Mouse (Mus musculus): Measurements from ENCODE around the gene Efna1. TPM values are rescaled to one million over a fixed set of nuclear protein-coding genes. Genes with fewer than 3 reads are reported as not detected.

Gene Efna1
- total RNA-seq, 2 experiments from 2014 or later, result 48.8 to 57.5 TPM

- intact Hi-C loops (cut with DNase I), result loop anchor here (1.0 to 2.0 kb wide), 3 partner anchors 27 to 35 kb away; partner anchors contain the start of gene Trim46
- DNase-seq, result peak; percentile 90 to 95
Measured at GRCm38 (mm10) chr3:89281579-89282290, 793 bp upstream of the Efna1 start.

- intact Hi-C loops (cut with DNase I), result no loop called here
- DNase-seq, result peak; percentile 43 to 60
Measured at GRCm38 (mm10) chr3:89280050-89280605, 814 bp downstream of the Efna1 start.

- peak; percentile 91 for DNase-seq
- intact Hi-C loops (cut with DNase I), result no loop called here
Measured at GRCm38 (mm10) chr3:89279153-89279890, 1.6 kb downstream of the Efna1 start.

- intact Hi-C loops (cut with DNase I), result no loop called here
- DNase-seq, result peak in 1 of 2 experiments; percentile 42
Measured at GRCm38 (mm10) chr3:89278643-89279042, 2.3 kb downstream of the Efna1 start.

- peak; percentile 75 to 77 for DNase-seq
- intact Hi-C loops (cut with DNase I), result no loop called here
Measured at GRCm38 (mm10) chr3:89278107-89278506, 2.8 kb downstream of the Efna1 start.

- peak; percentile 77 to 78 for DNase-seq
- intact Hi-C loops (cut with DNase I), result no loop called here
Measured at GRCm38 (mm10) chr3:89277281-89278021, 3.5 kb downstream of the Efna1 start.

- intact Hi-C loops (cut with DNase I), result no loop called here
- DNase-seq, result no peak
Measured at GRCm38 (mm10) chr3:89276061-89276460, 4.9 kb downstream of the Efna1 start.

GRCm38 (mm10) chr3:89271760-89272159 lies 9.2 kb downstream of the Efna1 start:
- DNase-seq, result peak in 1 of 2 experiments; percentile 60

GRCm38 (mm10) chr3:89270891-89271290 lies 10.1 kb downstream of the Efna1 start:
- intact Hi-C loops (cut with DNase I), result no loop called here

More at GRCm38 (mm10) chr3:89271760-89272159, 9.2 kb downstream of the Efna1 start:
- intact Hi-C loops (cut with DNase I), result no loop called here

GRCm38 (mm10) chr3:89270051-89270755 lies 10.7 kb downstream of the Efna1 start, which contains the start of gene Slc50a1:
TSS of gene Slc50a1 (minus strand) at chr3:89270570.
- intact Hi-C loops (cut with DNase I), result no loop called here
- peak; percentile 93 for DNase-seq

More at GRCm38 (mm10) chr3:89270891-89271290, 10.1 kb downstream of the Efna1 start:
- DNase-seq, result peak; percentile 77 to 83

GRCm38 (mm10) chr3:89268916-89269315 lies 12.0 kb downstream of the Efna1 start:
- intact Hi-C loops (cut with DNase I), result no loop called here
- DNase-seq, result no peak

- peak; percentile 85 to 87 for DNase-seq
- intact Hi-C loops (cut with DNase I), result no loop called here
Measured at GRCm38 (mm10) chr3:89266439-89266893, 14.5 kb downstream of the Efna1 start.

- intact Hi-C loops (cut with DNase I), result no loop called here
- DNase-seq, result peak; percentile 54 to 64
Measured at GRCm38 (mm10) chr3:89262417-89262816, 18.5 kb downstream of the Efna1 start.

GRCm38 (mm10) chr3:89260211-89260610 lies 20.7 kb downstream of the Efna1 start:
- intact Hi-C loops (cut with DNase I), result no loop called here
- DNase-seq, result no peak

GRCm38 (mm10) chr3:89259076-89259475 lies 21.9 kb downstream of the Efna1 start, which contains the start of gene Dpm3:
TSS of gene Dpm3 (plus strand) at chr3:89259358.
- intact Hi-C loops (cut with DNase I), result no loop called here
- DNase-seq, result no peak

GRCm38 (mm10) chr3:89256177-89256576 lies 24.8 kb downstream of the Efna1 start:
- peak; percentile 62 to 63 for DNase-seq
- intact Hi-C loops (cut with DNase I), result no loop called here

GRCm38 (mm10) chr3:89254994-89255393 lies 25.9 kb downstream of the Efna1 start:
- no peak for DNase-seq
- intact Hi-C loops (cut with DNase I), result no loop called here

- peak; percentile 76 to 81 for DNase-seq
- intact Hi-C loops (cut with DNase I), result no loop called here
Measured at GRCm38 (mm10) chr3:89251365-89251895, 29.5 kb downstream of the Efna1 start.

- peak; percentile 79 to 82 for DNase-seq
- intact Hi-C loops (cut with DNase I), result loop anchor here (1.0 kb wide), 2 partner anchors 32 to 58 kb away; no protein-coding TSS in a partner anchor
Measured at GRCm38 (mm10) chr3:89250435-89251040, 30.4 kb downstream of the Efna1 start.

Data from heart, postnatal 10 days (tissue).